Mouse (Mus musculus) mouse trophoblast stem cell (cell line): ENCODE measurements around the gene Tex2.
"Not testable (repeated sequence)": the region's sequence is repeated elsewhere in the genome, so short reads cannot be mapped to it uniquely, and the experiment has no call there.

Experiments used
- in situ Hi-C, 2 experiments: fragments of 300-500 bp; cut with MseI, MboI; formaldehyde crosslinking; loops; 2 replicates in 1 of 2; 3 replicates in 1 of 2; pipeline ENCODE4 v1.15.1; 2025

Gene Tex2

DNA sequence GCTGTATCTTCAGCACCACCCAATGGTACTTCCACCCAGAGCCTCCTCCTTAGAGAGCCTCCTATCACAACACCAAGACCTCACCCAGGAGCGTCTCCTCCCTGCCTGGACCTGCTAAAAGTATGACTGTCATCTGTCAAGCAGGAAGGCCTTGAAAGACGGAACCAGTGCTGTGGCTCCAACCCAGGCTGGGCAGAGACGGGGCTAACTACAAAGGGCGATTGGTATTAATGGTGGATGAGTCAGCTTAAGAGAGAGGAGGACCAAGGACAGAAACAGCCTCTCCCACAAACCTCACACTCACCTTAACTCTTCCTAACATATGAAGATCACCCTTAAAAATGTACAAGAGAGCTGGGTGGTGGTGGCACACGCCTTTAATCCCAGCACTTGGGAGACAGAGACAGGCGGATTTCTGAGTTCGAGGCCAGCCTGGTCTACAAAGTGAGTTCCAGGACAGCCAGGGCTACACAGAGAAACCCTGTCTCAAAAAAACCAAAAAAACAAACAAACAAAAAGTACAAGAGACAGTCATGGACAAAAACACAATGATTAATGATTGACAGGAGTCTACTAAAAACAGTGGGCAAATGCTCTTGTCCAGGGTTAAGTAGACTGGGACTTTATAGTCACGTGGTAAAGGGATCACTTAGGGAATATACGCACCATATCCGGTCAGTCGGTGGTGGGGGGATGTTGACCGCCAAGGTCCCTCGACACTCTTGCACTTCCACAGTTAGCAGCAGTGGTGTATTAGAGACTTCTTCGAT lies 101.8 kb downstream of the Tex2 start:
- in situ Hi-C loops: loop anchor here (5.0 to 10.0 kb wide), 3 partner anchors 116 to 243 kb away; partner anchors contain the start of genes Milr1 (in 1 of the 2) and Pecam1 (in 1 of the 2)

DNA sequence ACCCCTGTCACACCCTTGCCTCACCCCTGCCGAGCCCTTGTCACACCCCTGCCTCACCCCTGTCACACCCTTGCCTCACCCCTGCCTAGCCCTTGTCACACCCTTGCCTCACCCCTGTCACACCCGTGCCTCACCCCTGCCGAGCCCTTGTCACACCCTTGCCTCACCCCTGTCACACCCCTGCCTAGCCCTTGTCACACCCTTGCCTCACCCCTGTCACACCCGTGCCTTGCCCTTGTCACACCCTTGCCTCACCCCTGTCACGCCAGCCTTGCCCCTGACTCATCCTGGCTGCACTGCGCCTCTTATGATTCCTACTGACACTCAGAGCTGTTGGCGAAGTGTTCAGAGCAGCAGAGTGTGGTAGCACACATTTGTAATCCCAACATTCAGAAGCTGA lies 105.6 kb downstream of the Tex2 start:
- in situ Hi-C loops: no loop called here

DNA sequence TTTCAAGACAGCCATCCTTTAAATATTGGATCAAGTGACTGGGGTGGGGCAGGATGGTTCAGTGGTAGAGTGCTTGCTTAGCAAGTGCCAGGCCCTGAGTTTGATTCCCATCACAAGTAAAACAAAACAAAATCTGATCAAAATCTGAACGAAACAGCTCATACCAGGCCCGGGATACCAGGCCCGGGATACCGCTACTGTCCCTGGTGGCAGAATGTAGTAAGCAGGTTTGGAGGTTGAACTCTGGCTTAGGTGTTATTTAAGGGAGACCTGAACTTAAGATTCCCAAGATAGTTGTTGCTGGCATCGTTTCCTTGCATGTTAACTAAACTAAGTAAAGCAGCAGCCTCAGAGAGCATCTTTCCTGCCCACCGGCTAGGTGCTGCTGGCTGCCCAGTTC lies 107.0 kb downstream of the Tex2 start:
- in situ Hi-C loops: no loop called here

DNA sequence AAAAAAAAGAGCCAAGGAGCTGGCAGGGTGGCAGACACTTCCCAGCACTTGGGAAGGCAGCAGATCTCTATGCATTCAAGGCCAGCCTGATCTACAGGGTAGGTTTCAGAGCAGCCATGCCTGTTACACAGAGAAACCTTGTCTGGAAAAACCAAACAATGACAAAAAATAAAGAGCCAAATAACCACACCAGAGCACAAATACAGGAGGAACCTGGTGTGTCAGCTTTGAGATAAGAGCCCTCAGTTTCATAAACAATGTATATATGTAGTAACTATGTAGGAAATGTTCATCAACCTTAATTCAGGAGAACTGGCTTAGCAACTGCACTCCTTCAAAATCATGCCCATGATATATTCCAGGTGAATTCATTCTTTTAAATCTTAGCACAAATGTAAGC lies 109.1 kb downstream of the Tex2 start:
- in situ Hi-C loops: no loop called here

DNA sequence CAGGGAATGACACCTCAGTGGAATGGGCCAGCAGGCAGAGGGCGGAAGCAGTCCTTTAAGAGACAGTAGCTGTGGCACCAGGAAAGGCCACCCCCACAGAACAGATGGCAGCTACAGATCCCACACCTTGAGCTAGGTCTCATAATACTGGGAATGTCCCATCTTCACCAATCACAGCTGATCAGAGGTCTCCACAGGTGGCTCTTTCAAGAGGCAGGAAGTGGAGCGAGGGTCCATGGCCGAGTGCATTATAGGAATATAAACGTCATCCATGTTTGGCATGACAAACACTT lies 109.9 kb downstream of the Tex2 start:
- in situ Hi-C loops: no loop called here

DNA sequence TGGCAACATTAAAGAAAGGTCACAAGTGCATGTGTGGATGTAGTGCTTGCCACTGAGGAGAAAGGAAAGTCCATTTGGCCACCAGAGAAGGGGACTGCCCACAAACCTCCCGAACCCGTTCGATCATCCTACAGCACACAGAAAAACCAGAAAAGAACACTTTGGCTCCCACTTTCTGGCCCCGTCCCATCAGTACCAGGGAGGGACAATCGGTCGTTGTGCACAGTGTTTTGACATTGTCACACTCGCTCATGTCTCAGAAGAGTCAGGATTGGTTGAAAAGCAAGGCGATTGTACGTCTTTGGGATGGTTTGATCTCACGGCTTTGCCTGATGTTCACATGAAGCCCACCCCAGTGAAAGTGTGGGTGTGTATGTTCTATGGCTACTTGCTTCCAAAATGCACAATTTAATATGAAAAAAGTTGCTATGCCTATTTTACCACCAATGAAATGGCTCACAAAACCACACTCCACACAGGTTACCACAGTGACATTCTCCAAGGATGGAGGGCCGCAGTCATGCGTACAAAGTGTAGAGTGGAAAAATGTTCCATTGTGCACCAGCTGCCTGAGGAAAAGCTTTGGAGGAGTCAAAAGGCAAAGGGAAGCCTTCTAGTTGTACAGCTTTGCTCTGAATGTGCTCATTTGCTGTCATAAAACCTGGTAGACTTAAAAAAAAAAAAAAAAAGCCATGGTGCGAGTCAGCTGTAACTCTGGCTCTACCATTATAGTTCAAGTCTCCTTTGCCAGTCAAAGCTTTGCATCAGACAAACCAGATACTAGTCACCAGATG lies 110.4 kb downstream of the Tex2 start:
- in situ Hi-C loops: no loop called here

DNA sequence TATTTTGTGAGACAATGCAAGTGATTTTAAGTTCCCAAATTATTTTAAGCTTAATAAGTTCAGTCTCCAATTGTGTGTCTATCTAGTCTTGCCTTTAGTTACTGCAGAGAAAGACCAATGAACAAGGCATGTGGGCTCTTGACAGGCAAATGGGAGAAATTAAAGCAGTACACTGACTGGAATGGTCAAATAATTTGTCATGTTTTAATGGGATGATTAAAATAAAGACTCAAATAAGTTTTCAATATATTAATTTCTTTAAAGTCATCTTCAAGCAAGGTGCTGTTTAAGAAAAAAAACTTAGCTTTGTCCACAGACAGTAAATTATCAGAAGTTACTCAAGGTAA lies 111.1 kb downstream of the Tex2 start:
- in situ Hi-C loops: no loop called here

DNA sequence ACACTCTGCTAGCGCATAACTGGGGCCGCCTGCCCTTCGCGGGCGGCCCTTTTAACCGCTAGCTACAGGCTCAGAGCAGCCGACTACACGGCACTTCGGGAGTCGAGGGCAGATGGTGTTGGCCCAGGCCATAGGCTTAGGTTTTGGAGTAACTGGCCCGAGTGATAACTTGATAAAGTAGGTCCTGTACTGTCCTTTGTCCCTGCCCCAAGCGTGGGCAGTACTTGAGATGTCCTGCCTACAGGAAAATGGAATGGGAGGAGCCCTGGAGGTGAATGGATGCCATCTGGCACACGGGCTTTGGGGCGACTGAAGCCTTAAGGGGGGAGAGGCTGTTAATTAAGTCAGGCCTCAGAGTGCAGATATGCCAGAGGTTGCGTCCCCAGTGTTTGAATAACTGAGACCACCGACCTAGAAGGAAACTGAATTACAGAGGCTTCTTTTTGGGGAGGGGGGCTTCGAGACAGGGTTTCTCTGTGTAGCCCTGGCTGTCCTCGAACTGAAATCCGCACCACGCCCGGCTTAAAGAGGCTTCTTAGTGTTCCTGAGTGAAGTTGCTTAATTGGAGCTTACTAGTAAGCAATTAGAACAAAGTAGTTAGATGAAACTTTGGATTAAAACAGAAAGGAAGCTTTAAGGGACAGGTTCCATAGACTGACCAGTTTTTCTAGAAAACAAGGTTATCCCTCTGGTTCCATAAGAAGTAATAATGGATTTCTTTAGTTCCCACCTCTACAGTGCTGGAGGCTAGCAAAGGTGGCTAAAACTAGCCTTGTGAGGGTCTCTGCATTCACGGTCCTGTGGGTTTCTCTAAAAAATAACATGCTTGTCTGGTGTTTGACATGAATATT lies 111.7 kb downstream of the Tex2 start:
- in situ Hi-C loops: no loop called here

DNA sequence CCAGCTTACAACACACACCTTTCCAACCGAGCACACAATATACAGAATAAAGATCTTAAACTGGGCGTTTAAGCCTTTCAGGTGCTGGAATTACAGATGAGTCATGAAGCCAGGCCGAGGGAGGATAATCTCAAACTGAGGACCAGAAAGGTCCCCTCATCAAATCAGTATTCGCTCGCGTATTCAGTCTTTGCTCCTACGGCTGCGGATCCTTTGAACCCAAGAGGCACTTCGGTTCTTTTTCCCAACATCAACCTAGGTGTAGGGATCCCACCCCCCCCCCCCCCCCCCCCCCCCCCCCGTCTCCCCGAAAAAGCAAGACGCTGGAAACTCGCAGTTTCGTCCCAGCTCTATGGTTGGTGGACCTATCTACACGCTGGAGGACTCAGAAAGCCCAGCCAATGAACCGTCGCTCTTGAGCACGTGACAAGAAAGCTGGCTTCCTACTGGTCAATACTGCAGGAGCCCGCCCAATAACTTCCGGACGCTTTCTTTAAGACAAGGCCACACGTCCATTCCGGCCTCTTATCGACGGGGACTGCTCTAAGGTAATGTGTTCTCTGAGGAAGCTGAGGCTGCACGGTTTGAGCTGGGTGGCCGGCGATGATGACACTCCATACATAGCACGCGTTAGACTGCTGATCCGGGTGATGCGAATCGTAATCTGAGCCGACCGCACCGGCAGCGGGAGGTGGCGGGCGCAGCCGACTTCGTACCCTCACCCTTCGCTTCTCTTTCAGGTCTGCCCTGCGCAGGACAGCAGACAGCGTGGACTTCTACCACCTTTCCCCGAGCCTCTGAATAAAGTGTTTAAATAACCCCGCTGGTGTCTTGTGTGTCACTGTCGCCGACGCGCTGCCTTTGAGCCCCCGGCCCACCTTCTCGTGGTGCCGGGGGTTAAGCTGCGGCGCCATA lies 112.6 kb downstream of the Tex2 start:
- in situ Hi-C loops: no loop called here

DNA sequence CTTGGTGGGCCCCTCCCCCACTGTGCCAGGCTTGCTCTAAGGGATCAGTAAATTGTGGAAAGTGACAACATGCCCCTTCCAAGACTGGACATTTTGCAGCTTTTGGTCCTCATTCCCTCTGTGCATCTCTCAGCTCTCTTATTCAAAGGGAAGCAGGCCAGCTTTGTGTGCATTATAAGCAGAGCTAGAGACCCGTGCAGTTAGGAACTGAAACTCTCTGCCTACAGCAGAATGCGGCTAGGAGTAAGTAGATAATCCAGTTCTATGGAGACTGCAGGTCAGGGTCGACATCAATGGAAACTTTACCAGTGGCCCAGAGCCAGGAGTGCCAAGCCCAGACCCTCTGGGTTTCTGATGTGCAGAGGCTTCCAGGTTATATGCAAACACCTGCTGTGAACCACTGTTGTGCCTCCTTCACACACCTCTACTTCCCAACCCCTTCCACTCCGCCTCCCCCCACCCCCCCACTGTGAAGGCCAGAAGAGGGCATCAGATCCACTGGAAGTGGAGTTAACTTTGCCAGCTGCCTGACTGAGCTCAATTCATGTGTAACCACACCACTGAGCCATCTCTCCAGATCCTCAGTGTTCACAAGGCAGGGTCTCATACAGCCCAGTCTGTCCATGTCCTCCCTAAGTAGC lies 114.4 kb downstream of the Tex2 start:
- in situ Hi-C loops: no loop called here

DNA sequence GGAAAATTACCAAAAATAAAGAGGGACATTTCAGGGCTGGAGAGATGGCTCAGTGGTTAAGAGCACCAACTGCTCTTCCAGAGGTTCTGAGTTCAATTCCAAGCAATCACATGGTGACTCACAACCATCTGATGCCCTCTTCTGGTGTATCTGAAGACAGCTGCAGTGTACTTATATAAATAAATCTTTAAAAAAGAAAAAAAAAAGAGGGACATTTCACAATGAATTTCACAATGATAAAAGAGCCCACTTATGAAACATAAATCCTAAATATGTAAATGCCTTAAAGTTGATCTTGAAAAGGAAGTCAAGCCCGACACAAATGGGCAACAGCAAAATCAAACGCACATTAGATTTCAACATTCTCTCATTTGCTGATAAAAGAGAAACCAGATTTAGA lies 115.3 kb downstream of the Tex2 start:
- in situ Hi-C loops: no loop called here

DNA sequence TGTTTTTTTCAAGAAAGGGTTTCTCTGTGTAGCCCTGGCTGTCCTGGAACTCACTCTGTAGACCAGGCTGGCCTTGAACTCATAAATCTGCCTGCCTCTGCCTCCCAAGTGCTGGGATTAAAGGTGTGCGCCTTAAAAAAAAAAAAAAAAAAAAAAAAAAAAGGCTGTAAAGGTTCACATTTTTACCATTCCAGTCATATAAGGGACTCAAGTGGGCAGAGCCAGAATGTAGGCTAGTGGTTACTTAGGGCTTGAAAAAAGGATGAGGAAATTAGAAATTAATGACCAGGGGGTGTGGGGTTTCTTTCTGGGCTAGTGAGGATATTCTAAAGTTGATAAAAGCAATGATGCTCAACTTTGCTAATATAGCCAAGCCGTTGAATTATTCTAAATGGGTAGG lies 116.2 kb downstream of the Tex2 start:
- in situ Hi-C loops: not testable (repeated sequence)

DNA sequence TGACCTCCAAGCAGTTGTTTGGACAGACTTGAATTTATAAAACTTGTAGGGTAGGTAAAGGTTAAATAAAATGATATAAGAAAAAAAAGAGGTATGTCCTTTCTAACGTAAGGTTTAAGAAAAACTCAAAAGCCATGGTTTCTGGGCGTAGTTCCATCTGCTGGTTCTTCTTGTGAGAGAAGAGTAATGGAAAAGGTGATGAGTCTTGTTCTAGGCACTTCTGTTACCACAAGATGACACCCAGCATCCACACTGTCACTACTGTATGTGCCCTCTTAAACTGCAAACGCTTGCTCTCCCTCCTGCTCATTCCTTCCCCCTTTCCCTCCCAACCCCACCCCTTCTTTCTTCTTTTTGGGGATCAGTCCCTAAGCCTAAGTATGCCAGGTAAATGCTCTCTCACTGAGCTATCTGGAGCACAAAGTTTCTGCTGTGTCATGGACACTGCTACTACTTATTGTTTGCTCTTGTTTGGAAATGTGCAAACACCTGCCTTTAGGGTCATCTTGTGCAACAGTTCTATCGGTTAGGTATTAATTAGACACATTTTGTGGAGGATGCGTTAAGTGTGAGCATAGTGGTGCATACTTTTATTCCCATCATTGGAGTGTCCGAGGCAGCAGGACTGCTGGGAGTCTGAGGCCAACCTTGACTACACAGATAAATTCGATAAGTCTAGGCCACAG lies 120.1 kb downstream of the Tex2 start:
- in situ Hi-C loops: loop anchor here (5.0 kb wide), 1 partner anchor 76 kb away; no protein-coding TSS in a partner anchor

DNA sequence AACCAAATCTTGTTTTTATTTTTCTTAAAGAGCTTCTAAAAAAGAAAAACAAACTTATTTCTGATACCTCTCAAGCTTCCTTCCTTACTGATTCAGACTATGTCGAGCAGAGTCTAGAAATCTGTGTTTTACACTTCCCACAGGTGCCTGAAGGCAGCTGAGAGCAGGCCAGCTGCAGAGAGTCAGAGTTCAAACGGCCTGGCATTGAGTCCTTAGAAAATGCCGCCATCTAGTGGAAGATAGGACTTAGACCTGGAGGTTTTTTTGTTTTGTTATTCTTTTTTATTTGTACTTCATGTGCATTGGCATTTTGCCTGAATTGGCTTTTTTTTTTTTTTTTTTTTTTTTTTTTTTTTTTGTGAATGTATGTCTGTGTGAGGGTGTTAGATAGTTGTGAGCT lies 121.8 kb downstream of the Tex2 start:
- in situ Hi-C loops: loop anchor here (5.0 kb wide), 1 partner anchor 74 kb away; no protein-coding TSS in a partner anchor

DNA sequence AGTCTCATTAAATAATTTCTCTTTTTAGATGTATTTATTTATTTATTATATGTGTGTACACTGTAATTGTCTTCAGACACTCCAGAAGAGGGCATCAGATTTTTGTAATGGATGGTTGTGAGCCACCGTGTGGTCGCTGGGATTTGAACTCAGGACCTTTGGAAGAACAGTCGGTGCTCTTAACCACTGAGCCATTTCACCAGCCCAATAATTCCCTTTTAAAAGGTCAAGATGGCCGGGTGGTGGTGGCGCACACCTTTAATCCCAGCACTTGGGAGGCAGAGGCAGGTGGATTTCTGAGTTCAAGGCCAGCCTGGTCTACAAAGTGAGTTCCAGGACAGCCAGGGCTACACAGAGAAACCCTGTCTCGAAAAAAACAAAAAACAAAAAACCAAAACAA lies 122.6 kb downstream of the Tex2 start:
- in situ Hi-C loops: loop anchor here (5.0 kb wide), 1 partner anchor 73 kb away; no protein-coding TSS in a partner anchor

DNA sequence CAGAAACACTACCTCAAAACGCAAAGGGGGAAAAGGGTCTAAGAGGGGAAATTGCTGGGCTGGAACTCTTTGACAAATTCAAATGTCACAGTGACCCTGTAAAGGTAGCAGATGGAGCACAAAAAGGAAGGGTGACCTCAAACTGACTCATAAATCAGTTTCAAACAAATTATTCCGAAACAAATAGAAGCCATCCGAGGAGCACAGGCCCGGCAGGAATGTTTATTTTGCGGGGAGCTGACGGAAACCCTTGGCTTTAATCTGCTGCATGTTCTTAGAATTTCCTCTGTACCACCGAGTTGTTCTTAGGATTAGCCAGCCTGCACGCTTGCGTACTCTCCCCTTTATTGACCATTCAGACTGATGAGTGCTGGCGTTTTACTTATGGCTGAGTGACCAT lies 123.2 kb downstream of the Tex2 start:
- in situ Hi-C loops: loop anchor here (5.0 kb wide), 1 partner anchor 73 kb away; no protein-coding TSS in a partner anchor

DNA sequence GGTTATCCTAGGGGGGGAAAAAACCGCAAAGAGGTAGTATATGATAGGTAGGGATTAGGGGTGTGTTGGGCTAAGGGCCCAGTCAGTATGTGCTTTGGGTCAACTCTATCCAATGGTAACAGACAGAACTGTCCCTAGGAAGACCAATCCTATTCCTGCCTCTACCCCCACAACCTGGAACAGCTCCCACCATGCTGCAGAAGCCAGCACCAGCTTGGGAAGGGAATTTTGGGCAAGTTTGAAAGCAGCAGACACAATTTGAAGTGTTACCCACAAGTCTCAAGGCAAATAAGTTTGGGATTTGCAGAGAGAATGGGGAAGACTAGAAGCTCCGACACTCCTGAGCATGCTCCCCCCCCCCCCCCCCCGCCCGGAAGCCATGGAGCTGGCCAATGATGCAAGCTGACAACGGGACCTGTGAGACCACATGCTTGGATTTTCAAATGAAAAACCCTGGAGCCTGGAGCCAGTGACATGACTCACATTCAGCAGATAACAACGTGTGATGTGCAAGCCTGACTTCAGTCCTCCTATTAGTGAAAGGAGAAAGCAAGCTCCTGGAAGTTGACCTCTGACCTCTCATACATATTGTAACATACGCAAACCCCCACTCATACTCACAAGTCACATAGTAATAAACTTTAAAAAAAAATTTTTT lies 124.1 kb downstream of the Tex2 start:
- in situ Hi-C loops: no loop called here

DNA sequence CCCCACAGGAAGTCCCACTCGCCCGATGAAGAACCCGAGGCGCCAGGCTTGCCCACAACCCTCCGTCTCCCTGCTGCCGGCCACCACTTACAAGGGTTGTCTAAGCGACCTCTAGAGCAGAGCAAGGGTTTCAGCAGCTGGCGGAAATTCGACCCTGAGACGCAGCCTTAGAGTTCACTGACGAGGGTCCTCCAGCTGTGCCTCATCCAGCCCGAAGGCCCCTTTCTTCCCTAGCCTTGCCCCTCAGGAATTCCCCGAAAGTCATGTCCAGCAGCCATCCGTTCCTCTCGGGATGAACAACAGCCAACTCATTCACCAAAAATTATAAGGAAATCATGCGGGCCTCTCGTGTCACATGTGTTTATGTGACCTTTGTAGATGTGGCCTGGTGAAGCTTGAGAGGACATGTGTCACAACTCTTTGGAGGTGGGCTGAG lies 125.1 kb downstream of the Tex2 start:
- in situ Hi-C loops: no loop called here

DNA sequence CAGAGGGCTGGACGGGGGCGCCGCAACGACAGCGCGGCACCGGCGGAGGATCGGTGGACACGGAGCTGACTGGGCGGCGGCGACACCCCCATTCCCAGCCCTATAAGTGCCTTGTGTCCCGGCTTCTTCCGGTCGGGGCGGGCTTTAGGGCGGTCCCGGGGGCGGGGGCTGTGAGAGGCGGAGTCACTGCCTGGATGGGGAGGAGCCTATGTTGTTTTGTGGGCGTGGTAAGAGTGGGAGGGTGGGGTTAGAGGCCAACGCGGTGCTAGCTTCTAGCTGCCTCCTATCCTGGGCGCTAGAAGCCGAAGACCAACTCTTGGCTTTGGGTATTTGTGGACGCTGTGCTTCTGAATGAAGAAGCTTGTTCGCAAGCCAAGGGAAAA lies 125.5 kb downstream of the Tex2 start, which contains the start of gene Ern1:
Gene Ern1 (minus strand): TSS at position 120 of the 383 bp plus-strand sequence.
- in situ Hi-C loops: no loop called here
